Mouse (Mus musculus) hindbrain, embryonic 14.5 days (tissue): ENCODE results near the gene Serping1. TPM values are rescaled to one million over a fixed set of nuclear protein-coding genes. Genes with fewer than 3 reads are reported as not detected.

Experiments used
- ATAC-seq: fragments of 200-750 bp; cut with Nextera tagmentation; 2 replicates; pipeline ENCODE4 v1.8.0; 2017; ENCODE audit warnings: moderate number of reproducible peaks, mild to moderate bottlenecking, moderate TSS enrichment, moderate library complexity; ENCODE audit not compliant: low FRiP score
- DNase-seq: peaks from one replicate; pipeline ENCODE4 v3.0.0-alpha.2; 2015; ENCODE audit warnings: low spot score
- H3K27ac ChIP-seq: fragments of 300-500 bp; sonication (generic); 2 replicates; pipeline ENCODE4 v1.5.1; 2014; ENCODE audit warnings: mild to moderate bottlenecking, moderate library complexity
- H3K27me3 ChIP-seq: fragments of 300-500 bp; sonication (generic); 2 replicates; pipeline ENCODE4 v1.6.1; 2014; ENCODE audit warnings: mild to moderate bottlenecking, low read length, mixed read lengths; ENCODE audit not compliant: control insufficient read depth, insufficient read depth
- H3K36me3 ChIP-seq: fragments of 300-500 bp; sonication (generic); replicated peaks from 2 replicates; pipeline ENCODE4 v1.6.1; 2014; ENCODE audit not compliant: control insufficient read depth, insufficient read depth
- H3K4me1 ChIP-seq: fragments of 300-500 bp; sonication (generic); replicated peaks from 2 replicates; pipeline ENCODE4 v1.6.1; 2014; ENCODE audit warnings: antibody characterized with exemption, low read length, mixed read lengths; ENCODE audit not compliant: control insufficient read depth, insufficient read depth
- H3K4me2 ChIP-seq: fragments of 300-500 bp; sonication (generic); replicated peaks from 2 replicates; pipeline ENCODE4 v1.6.1; 2014; ENCODE audit warnings: mild to moderate bottlenecking, moderate library complexity
- H3K4me3 ChIP-seq: fragments of 300-500 bp; sonication (generic); replicated peaks from 2 replicates; pipeline ENCODE4 v1.5.1; 2014; ENCODE audit warnings: mild to moderate bottlenecking, low read length
- H3K9ac ChIP-seq: fragments of 300-500 bp; sonication (generic); 2 replicates; pipeline ENCODE4 v1.6.1; 2014
- H3K9me3 ChIP-seq: fragments of 300-500 bp; sonication (generic); 2 replicates; pipeline ENCODE4 v1.6.1; 2016; ENCODE audit warnings: low read length; ENCODE audit not compliant: control insufficient read depth
- WGBS: fragments of 180-500 bp; shearing (Covaris S2); extraction: QIAGEN DNeasy Blood & Tissue Kit; methylation state at CpG from one replicate; pipeline ENCODE4 v1.1.7; 2014; 5-methylcytosine and 5-hydroxymethylcytosine counted together
- polyA plus RNA-seq: library from polyadenylated mRNA; unstranded; fragments of >200 nt; fragmentation: Nextera tagmentation; extraction: Ambion mirVana; gene quantifications from 2 replicates; pipeline ENCODE4 v1.2.1, GENCODE M21; 2014

The Serping1 gene
- 36.2 and 36.3 TPM in 2 replicates for polyA plus RNA-seq

- DNase-seq: no peak
- peak within 1 kb of the TSS; percentile 65 for H3K27ac ChIP-seq
- 0 out of 2 replicates have a peak, but pooled peaks have one; percentile 31 for ATAC-seq
These were observed at the start of gene Serping1 for GRCm38 (mm10) chr2:84775241-84775640. Serping1 (minus strand) TSS chr2:84775444.

GRCm38 (mm10) chr2:84823237-84823636, 48.0 kb upstream of the Serping1 start:
- DNase-seq: no peak
- H3K4me3 ChIP-seq: no peak overlapping the region
- no peaks in the 10 kb centered on the region for H3K9me3 ChIP-seq
- H3K36me3 ChIP-seq: no peaks in the 10 kb centered on the region
- H3K4me2 ChIP-seq: no peak overlapping the region
- H3K9ac ChIP-seq: no peak overlapping the region
- ATAC-seq: no peak
- H3K4me1 ChIP-seq: 0 out of 2 replicates have a peak, but pooled peaks cover 5% of the 10 kb centered on the region
- H3K27ac ChIP-seq: no peak overlapping the region
- H3K27me3 ChIP-seq: peaks cover 3% of the 10 kb centered on the region; the same call in 1 of the 2 replicates
- 57% methylated on average over 2 of the region's 2 CpGs for WGBS

More at GRCm38 (mm10) chr2:84775241-84775640, at the start of gene Serping1:
- 55% methylated on average over 9 of the region's 9 CpGs for WGBS
- H3K9me3 ChIP-seq: no peaks in the 10 kb centered on the region
- H3K9ac ChIP-seq: peak within 1 kb of the TSS; percentile 57
- peaks cover 8% of the 10 kb centered on the region for H3K4me1 ChIP-seq
- H3K27me3 ChIP-seq: no peaks in the 10 kb centered on the region
- no peaks in the 10 kb centered on the region for H3K36me3 ChIP-seq
- H3K4me3 ChIP-seq: peak within 1 kb of the TSS; percentile 31
- peak within 1 kb of the TSS; percentile 66 for H3K4me2 ChIP-seq

DNA sequence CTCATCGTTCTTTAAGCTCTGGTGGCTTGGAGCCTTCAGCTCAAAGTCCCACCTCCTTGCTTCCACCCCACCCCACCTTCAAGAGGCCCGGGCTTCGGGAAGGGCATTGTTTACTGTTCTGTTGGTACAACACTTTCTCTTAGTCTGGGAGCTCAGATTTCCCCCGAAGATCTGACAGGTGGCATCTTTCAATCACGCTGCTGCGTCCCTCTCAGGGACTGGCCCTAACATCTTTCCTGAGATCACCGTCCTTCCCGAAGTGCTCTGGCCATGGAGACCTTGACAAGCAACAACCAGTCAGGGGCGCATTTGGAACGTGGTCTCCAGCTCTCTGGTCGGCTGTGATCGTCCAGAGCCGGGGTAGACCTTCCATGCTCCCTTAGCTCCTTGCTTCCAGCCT, 47.3 kb upstream of the Serping1 start, which contains the start of gene Smtnl1:
Gene Smtnl1 (minus strand): TSS at position 101 of the 400 bp plus-strand sequence.
- no peaks in the 10 kb centered on the region for H3K36me3 ChIP-seq
- H3K9ac ChIP-seq: no peak within 1 kb of the TSS
- 65% methylated on average over 13 of the region's 13 CpGs for WGBS
- DNase-seq (no peak), ATAC-seq (no peak)
- peaks cover 3% of the 10 kb centered on the region; the same call in 1 of the 2 replicates for H3K27me3 ChIP-seq
- no peak within 1 kb of the TSS for H3K4me2 ChIP-seq
- H3K27ac ChIP-seq: no peak within 1 kb of the TSS
- 0 out of 2 replicates have a peak, but pooled peaks cover 2% of the 10 kb centered on the region for H3K4me1 ChIP-seq
- H3K4me3 ChIP-seq: no peak within 1 kb of the TSS
- H3K9me3 ChIP-seq: no peaks in the 10 kb centered on the region

DNA sequence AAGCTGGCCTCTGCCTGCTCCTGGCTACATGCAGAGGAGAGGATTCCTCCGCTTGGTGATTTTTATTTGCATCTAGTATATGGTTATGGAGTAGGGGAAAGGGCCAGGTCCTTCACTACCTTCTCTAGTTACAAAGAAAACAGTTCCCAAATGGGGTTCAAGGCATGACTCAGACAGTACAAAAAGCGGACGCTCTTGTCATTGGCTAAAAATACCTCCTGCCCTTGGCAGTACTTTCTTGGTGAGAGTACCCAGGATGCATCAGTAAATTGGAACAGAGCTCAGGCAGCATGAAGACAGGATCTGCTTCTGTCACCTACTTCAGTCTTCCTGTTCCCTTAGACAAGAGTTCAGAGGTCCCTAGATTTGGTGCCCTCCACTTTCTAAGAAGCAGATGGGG, 44.6 kb upstream of the Serping1 start:
- H3K27ac ChIP-seq: no peak overlapping the region
- no peaks in the 10 kb centered on the region for H3K36me3 ChIP-seq
- no peaks in the 10 kb centered on the region for H3K4me1 ChIP-seq
- H3K27me3 ChIP-seq: peaks cover 3% of the 10 kb centered on the region; the same call in 1 of the 2 replicates
- no peak overlapping the region for H3K4me2 ChIP-seq
- ATAC-seq (no peak), DNase-seq (no peak)
- 80% methylated on average over 3 of the region's 3 CpGs for WGBS
- no peak overlapping the region for H3K4me3 ChIP-seq
- H3K9ac ChIP-seq: no peak overlapping the region
- no peaks in the 10 kb centered on the region for H3K9me3 ChIP-seq

DNA sequence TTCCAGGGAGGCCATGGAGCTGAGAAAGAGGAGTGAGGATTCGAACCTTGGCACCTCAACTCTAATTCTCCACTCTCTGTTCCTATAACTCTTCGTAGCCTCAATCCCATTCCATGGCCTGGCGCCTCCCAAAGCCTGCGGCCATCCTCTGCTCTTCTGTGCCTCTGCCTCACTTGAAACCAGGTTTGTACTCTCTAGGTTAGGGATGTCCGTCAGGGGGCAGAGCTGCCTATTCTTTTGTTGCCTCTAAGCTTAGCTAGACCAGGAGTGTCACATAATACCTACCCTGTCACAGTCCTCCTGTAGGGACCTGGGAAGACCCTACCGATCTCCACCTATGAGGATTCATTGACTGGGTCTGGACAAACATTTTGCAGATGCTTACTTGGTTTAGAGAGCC, 37.4 kb upstream of the Serping1 start:
- Histone ChIP-seq H3K36me3 (no peaks in the 10 kb centered on the region), H3K9me3 (no peaks in the 10 kb centered on the region), H3K27me3 (no peaks in the 10 kb centered on the region), H3K4me1 (no peaks in the 10 kb centered on the region), H3K9ac (no peak overlapping the region), H3K4me3 (no peak overlapping the region), H3K4me2 (no peak overlapping the region), H3K27ac (no peak overlapping the region)
- DNase-seq (no peak), ATAC-seq (no peak)
- 72% methylated on average over 6 of the region's 6 CpGs for WGBS

DNA sequence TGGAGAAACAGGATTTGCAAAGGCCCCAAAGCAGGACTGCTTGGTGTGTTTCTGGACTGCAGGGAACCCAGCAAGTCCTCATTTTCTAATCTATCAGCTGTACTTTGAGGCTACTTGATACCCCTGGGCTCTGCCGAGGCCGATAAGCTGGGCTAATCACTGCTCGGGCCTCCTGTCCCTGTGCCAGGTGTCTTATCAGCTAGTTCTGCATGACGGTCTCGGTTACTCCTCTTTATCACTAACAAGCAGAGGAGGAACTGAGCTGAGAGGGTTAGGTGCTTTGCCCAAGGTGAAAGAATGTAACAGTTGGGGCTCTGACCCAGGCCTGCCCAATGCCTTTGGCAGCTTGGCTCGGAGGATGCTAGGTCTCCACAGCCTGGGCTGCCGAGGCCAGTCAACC, 36.6 kb upstream of the Serping1 start:
- 90% methylated on average over 7 of the region's 7 CpGs for WGBS
- Histone ChIP-seq H3K27me3 (no peaks in the 10 kb centered on the region), H3K4me3 (no peak overlapping the region), H3K4me1 (no peaks in the 10 kb centered on the region), H3K36me3 (no peaks in the 10 kb centered on the region), H3K4me2 (no peak overlapping the region), H3K9ac (no peak overlapping the region), H3K9me3 (no peaks in the 10 kb centered on the region), H3K27ac (no peak overlapping the region)
- DNase-seq (no peak), ATAC-seq (no peak)

- ATAC-seq (peak; percentile 44; the same call in 1 of the 2 replicates), DNase-seq (peak; percentile 77)
- no peaks in the 10 kb centered on the region for H3K27me3 ChIP-seq
- H3K4me1 ChIP-seq: no peaks in the 10 kb centered on the region
- no peaks in the 10 kb centered on the region for H3K9me3 ChIP-seq
- H3K4me3 ChIP-seq: no peak overlapping the region
- no peak overlapping the region for H3K27ac ChIP-seq
- 39% methylated on average over 26 of the region's 26 CpGs for WGBS
- peak overlapping the region; percentile 21; the same call in 1 of the 2 replicates for H3K9ac ChIP-seq
- peak overlapping the region; percentile 44 for H3K4me2 ChIP-seq
- no peaks in the 10 kb centered on the region for H3K36me3 ChIP-seq
These were observed 35.8 kb upstream of the Serping1 start for GRCm38 (mm10) chr2:84810886-84811577.

DNA sequence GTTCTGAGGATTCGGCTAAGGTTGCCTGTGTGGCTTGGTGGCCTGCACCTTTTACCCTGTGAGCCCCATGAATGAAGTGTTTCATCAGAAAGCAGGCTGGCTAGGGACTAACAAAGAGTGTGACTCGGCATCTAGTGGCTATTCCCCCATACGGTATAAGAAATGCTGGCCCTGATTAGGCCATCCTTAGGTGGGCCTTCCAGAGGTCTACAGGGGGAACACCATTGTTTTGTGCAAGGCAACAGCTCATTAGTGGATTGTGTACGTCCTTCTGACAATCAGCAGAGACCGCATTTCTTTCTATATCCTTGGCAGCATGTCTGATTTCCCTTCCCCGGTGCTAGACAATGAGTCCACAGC, 35.3 kb upstream of the Serping1 start:
- no peak overlapping the region for H3K9ac ChIP-seq
- no peak overlapping the region for H3K4me3 ChIP-seq
- no peaks in the 10 kb centered on the region for H3K36me3 ChIP-seq
- no peak overlapping the region; the same call in 1 of the 2 replicates for H3K4me2 ChIP-seq
- H3K4me1 ChIP-seq: no peaks in the 10 kb centered on the region
- WGBS: 79% methylated on average over 6 of the region's 6 CpGs
- no peaks in the 10 kb centered on the region for H3K27me3 ChIP-seq
- no peak overlapping the region for H3K27ac ChIP-seq
- DNase-seq (no peak), ATAC-seq (no peak)
- no peaks in the 10 kb centered on the region for H3K9me3 ChIP-seq

GRCm38 (mm10) chr2:84809330-84809729, 34.1 kb upstream of the Serping1 start:
- no peak for ATAC-seq
- Histone ChIP-seq H3K27ac (no peak overlapping the region), H3K9me3 (no peaks in the 10 kb centered on the region), H3K9ac (no peak overlapping the region), H3K4me2 (no peak overlapping the region), H3K36me3 (no peaks in the 10 kb centered on the region), H3K27me3 (no peaks in the 10 kb centered on the region), H3K4me1 (no peaks in the 10 kb centered on the region), H3K4me3 (no peak overlapping the region)
- DNase-seq: no peak
